Mouse (Mus musculus) left cerebral cortex, postnatal 4 days (tissue): ENCODE measurements around the gene Timp4. TPM values are rescaled to one million over a fixed set of nuclear protein-coding genes. Genes with fewer than 3 reads are reported as not detected.
"Not testable (repeated sequence)": the region's sequence is repeated elsewhere in the genome, so short reads cannot be mapped to it uniquely, and the experiment has no call there.

Experiments used
- DNase-seq: peaks from one replicate; pipeline ENCODE4 v3.0.0-alpha.2; 2022
- intact Hi-C: fragments of 180-260 bp; cut with DNase I; formaldehyde crosslinking; loops from one replicate; pipeline ENCODE4 v1.15.1; 2025
- total RNA-seq, 2 experiments: library from RNA; stranded (reverse); gene quantifications; 2 replicates each; pipeline ENCODE4 v1.2.3; 2021

Timp4 gene
- total RNA-seq, 2 experiments from 2014 or later, result 3.9 to 4.1 TPM

DNA sequence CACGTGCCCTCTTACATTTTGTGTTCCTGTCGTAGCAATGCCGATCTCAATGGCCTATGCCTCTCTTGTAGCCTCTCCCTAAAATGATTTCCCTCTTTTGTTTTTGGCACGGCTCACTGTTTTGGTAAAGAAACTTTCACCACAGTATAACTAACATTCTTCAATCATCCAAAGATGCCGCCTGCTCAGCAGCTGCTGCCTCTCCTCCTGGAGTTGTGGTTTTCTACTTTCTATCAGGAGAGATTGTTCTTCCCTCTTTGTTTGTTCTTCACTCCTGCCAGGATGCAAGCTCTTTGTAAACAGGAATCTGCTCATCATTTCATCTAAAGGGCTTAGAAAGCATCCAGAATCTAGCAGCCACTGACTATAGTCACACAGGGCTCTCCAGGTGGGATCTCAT, 14.8 kb upstream of the Timp4 start:
- no peak for DNase-seq
- intact Hi-C loops, result loop anchor here (5.0 to 10.0 kb wide), 3 partner anchors 89 to 339 kb away; no protein-coding TSS in a partner anchor

DNA sequence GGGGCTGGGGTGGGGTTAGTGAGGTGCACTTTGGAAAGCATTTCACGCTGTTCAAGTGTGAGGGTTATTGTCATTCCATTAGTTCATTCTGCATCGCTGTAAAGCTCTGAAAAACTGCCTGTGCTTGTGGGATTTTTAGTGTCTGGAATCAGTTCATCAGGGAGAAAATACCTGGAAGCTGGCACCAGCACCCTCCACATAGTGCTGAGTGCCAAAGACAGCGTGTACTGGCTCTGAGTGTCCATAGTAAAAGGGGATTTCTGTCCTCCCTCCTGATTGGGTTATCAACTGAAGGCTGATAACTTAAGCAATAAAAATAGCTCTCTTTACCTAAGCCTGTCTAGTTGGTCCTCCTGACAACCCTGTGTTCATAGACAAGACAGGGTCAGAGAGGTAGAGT, 8.5 kb upstream of the Timp4 start:
- intact Hi-C loops, result loop anchor here (10.0 kb wide), 1 partner anchor 216 kb away; no protein-coding TSS in a partner anchor
- no peak for DNase-seq

DNA sequence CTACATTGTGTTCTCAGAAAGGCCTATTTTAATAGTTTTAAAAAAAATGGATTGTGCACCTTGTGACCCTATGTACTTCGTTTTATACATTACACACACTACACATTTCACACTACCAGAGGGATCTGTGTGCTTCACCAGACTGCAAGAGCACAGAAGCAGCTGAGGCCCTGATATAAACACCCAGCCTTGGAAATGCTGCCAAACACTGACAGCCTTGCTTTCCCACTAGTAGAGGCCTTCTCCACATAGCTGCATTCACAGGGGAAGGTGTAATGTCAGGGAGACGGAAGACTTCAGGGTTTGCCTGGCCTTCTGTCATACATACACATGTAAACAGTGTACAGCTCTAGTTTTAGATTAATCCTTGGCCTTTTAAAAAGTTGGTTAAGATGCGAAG, 3.2 kb upstream of the Timp4 start:
- no peak for DNase-seq
- intact Hi-C loops, result no loop called here

DNA sequence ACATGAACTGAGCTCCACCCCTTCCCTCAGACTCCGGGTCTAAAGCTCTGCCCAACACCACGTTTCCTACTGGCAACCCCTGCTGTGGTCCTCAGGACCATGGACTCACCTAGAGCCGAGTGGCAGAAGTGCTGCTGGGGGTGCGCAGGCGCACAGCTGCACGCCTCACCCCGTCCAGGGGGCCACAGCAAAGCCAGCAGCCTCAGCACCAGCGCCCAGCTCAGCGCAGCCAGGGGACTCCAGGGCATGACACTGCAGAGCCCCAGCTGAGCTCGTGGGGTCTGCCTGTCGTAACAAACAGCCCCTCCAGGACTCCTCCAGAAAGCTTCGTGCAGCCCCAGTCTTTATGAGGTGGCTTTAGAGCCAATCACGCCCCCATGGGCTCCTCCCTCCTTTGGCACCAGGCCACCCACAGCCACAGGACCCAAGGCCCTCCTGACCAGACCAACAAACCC, 447 bp downstream of the Timp4 start:
- peak; percentile 71 for DNase-seq
- intact Hi-C loops, result no loop called here

DNA sequence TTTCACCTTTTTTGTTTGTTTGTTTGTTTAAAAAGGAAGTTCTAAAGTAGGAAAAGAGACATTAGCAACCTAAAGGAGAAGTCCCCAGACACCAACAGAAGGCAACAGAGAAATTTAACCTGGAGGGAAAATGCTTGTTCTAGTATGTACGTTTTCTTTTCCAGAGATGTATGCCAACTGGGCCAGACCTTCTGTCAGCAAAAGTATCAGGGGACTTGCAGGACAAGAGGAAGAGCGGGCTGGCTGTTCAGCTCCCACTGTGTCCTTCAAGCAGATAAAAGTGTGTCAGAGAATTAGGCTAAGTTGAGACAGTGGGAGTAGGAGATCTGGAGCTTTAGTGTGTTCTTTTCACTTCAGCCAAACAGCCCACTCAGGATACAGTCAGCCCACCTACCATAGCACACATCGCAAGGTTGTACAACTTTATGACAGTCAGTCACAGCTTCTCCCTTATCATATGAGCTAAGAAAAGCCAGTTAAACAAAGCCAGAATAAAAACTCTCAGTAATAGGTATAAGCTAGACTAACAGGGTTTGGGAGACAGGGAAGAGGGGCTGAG, 6.4 kb downstream of the Timp4 start:
- DNase-seq, result no peak
- intact Hi-C loops, result no loop called here

DNA sequence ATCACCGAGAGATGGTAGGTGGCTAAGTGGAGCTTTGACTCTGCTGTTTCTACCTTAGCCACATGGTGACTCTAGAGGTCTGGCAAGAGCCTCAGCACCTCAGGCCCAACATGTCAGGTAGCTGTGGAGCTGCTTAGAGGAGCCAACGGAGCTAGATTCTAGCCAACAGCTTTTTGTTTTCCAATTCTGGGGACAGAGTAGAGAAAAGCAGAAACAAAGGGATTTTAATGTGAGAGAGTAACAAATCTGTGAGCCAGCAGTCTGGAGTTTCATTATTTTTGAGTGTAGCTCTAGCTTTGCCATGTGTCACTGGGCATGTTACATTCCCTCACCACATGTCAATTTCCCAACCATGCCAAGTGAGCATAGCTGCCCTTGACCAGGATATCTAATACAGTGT, 7.8 kb downstream of the Timp4 start:
- intact Hi-C loops, result no loop called here
- DNase-seq, result no peak

DNA sequence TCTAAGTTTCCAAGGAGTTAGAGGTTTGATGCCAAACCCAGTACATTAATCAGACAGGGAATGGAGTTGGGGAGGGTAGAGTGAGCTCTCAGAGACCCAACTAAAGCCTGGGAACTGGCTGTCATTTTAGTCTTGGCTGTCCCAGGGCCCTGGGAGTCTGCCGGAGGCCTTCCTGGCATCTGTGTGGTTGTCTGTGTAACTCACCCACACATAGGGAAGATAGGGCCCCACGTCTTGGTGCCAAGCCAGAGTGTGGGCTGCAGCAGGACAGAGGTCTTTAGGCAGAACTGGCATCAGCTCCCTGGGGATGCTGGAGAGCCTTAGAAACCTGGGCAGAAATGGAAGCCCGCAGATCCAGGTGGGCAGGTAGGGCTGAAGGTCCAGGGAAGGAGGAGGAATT, 10.1 kb downstream of the Timp4 start:
- peak; percentile 32 for DNase-seq
- intact Hi-C loops, result no loop called here

DNA sequence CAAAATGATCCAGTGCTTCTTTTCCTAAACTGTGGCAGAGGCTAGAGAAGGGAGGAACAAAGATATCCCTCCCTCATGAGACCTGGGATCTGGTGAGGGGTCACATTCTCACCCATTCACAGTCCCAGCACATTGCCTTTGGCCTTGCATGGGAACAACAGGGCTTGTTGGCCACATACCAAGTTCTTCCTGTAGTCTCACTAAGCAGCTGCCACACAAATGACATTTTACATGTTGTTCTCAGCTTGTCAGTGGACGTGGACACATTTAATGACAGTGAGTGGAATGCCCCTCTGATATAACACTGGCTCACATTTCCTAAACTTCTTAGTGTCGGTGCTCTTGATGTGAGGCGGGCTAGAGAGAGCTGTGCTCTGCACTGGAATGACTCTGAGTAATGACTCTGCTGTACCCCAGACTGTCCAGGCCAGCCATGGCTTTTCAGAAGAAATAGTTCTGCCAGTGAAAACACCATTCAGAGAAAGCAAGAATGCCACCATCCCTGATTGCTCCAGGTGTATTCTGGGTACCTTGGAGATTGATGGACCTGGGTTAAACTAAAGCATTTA, 10.8 kb downstream of the Timp4 start:
- intact Hi-C loops, result no loop called here
- peak; percentile 20 for DNase-seq

DNA sequence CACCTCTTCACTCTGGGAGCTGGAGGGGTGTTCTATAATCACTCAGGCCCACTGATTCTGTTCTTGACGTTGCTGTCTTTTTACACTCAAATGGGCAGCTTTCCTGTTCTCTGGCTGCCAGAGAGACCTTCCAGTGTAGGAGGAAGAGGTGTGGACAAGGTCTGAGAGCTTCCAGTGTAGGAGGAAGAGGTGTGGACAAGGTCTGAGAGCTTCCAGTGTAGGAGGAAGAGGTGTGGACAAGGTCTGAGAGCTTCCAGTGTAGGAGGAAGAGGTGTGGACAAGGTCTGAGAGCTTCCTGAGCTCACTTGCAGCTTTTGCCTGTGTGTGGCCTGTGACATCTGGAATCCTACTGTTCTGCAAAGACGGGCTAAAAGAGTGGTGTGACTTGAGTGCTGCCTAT, 11.6 kb downstream of the Timp4 start:
- DNase-seq, intact Hi-C loops: not testable (repeated sequence)

DNA sequence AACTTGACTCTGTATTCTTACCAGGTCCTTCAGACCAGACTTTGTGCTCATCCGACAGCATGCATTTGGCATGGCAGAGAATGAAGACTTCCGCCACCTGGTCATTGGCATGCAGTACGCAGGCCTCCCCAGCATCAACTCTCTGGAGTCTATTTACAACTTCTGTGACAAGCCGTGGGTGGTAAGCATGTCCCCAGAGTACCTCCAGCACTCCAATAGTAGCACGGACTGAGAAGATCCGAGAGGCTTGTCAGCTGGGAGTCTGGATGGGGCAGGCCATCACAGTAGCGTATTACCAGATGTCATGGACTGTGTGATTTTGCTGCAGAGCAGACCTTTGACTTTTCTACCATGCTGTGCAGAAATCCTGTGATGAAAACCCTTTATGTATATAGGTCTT, 12.7 kb downstream of the Timp4 start:
- intact Hi-C loops, result no loop called here
- DNase-seq, result no peak

DNA sequence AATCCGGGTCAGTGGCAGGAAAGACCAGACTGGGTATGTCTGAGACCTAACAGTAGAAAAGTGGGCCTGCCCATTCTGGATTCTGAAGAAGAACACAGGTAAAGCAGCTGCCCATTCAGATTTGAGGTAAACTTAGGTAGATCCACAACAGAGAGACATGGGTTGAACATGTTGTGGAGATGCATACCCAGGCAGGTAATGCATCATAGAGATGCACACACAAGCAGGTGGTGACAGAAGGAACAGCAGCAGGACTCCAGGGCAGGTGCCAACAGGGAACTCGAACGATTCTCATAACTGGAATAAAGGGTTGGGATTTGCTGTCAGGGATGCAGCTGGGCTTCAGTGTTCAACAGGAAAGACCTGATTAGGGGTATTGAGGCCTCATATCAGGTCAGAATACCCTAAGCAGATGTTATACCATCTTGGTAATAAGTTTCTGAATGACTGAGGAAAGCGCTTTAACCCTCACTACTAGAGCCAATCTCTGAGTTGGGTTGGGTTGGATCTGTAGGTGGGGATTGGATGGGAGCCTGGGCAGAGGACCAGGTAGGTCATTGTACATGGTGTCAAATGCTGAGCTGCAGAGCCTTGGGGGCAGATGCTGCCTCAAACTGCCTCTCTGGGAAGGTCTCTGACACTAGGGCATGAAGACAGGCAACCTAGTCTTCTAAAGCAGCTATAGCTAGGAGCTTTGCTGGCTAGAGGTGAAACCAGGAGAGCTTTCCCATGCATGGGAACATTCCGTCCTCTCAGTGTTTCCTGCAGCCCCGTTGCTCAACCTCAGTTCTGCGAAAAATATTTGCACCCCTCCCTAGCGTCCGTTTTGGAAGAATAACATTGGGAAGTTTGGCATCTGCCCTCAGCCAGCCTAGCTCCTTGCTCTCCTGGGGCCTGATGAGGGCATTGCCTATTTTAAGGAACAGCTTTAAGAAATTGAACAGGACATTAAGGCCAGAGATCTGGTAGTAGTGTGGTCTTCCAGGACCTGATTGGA, 13.7 kb downstream of the Timp4 start:
- intact Hi-C loops, result no loop called here
- peak; percentile 27 for DNase-seq

DNA sequence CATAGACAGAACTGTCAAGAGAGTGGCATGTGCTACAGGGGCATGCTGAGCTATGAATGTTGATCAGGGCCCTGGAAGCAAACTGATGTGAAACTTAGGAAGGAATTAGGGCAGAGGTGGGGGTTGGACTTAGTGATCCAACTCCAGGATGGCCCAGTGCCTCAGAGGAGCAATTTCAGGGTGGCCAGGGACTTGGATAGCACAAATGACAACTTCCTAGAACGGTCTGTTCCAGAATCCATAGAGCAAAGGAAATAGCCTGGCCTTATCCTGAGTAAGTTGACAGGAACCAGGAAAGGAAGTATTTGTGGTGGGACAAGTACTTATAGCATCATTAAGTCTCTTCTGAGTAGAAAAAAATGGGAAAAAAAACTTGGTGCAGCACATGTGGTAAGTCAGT, 19.4 kb downstream of the Timp4 start:
- intact Hi-C loops, result no loop called here
- no peak for DNase-seq

DNA sequence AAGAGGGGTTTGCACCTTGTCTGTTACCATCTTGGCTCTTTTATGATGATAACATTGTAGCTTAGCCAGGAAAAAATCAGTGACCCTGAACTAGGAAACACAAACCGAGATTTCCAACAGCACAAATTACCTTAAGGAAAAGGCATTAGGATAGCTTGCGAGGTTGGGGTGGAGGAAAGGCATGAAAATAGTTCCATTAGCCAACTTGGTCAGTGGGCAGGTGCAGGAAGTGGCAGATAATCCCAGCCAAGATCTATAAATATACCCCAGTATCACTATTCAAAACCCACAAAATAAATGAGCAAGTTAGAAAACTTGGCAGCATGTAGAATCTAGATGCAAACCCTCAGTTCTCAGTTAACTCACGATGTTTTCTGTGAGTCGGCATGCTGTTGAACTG, 20.2 kb downstream of the Timp4 start:
- intact Hi-C loops, result no loop called here
- no peak for DNase-seq

DNA sequence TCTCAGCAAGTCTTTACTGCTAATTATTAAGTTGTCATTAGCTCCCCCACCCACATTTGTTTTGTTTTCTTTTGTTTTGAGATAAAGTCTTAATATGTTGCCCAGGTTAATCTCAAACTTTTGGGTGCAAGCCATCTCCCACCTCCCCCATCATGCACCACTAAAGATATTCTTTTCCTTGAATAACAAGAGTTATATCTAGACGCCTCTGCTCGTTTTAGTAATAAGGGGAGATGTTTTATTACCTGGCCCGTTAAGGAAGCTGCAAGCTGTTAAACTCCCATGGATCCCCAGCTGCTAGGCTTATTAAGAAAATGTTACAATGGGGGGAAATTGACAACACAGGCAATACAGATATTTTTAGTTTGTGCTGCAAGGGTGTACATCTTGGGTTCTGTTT, 21.4 kb downstream of the Timp4 start:
- DNase-seq, result no peak
- intact Hi-C loops, result no loop called here

DNA sequence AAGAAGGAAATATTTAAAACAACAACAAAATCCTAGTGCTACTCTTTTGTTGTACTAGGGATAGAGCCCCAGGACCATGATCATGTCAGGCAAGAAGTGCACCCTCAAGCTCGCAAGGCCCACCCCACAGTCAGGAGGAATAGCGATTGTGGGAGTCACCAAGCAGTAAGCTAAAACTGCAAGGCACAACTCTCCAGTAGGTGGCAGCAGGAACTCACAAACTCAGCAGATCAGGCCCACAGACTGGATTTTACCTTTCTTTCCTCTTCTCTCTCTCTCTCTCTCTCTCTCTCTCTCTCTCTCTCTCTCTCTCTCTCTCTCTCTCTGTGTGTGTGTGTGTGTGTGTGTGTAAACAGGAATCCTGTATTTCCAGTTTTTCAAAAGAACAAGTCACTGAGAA, 24.5 kb downstream of the Timp4 start:
- intact Hi-C loops, result no loop called here
- DNase-seq, result peak; percentile 80

DNA sequence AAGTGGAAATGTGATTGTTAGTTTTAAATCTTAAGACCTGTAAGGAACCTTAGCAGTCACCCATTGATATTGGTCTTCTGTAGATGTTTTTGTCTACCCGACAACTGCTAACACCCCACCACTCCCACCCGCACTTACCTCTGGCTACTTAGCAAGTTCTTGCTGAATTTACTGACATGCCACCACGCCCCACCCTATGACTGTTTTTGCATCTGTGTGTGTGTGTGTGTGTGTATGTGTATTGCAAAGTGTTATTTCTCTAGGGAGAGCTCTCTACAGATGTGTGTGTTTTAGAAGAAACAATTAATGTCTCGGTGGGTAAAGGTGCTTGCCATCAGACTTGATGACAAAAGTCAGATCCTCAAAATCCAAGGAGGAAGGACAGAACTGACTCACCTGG, 25.0 kb downstream of the Timp4 start, which contains the start of gene Gm17482:
Gm17482 (plus strand) TSS at position 301 of the 400 bp plus-strand sequence.
- intact Hi-C loops, result no loop called here
- no peak for DNase-seq

DNA sequence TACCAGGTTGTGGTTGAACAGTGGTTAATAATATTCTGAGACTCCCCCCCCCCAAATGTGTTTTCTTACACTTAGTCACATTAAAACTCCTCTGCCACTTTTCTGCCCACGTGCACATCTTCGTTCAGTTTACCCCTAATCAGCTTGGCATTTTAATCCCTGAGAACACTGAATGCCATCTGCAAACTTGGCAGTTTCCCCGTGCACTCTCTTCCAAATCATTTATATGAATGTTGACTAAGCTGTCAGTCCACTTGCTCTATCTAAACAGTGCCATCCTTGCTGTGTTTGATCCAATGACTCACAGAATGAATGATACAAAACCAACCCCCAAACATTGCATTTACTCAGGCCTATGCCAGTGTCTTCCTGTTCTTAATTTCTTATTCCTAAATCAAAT, 26.5 kb downstream of the Timp4 start:
- DNase-seq, result peak; percentile 69
- intact Hi-C loops, result loop anchor here (2.0 kb wide), 1 partner anchor 313 kb away; no protein-coding TSS in a partner anchor

DNA sequence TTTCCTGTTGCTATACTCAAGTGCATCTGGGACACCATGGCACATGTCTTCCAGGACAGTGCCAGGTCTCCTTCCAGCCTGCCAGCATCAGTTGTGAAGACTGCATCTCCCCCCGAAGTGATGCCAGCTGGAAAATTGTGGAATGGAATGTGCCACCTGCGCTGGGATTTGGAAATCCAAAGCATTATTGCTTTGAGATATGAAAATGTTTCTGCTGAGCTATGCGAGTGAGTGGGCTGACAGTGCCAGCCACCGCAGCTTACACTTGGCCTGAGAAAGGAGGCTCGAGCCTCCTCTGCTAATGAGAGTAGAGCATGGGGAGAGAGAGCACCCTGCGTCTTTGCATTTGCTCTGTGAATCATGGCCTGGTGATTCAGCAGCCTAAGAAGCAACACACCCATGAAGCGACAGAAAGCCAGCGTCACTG, 30.8 kb downstream of the Timp4 start:
- intact Hi-C loops, result no loop called here
- DNase-seq, result peak; percentile 64

DNA sequence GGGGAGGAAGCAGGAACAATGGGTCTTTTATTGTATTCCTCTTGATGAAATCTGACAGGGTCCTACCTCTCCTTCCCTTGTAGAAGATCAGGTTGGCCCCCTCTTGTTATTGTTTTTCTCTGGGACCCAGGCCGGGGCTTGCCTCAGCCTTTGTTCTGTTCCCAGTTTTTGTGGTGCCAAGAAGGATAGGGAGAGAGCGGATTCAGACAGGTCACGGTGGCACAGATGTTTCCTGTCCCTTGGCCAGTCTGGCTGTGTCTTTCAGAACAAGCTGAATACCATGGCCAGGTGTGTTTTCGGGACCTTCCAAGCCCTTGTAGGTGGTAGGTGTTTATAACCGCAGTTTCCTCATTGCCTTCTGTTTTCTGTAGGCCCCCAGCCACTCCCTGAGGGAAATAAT, 38.9 kb downstream of the Timp4 start:
- DNase-seq, result no peak
- intact Hi-C loops, result no loop called here

DNA sequence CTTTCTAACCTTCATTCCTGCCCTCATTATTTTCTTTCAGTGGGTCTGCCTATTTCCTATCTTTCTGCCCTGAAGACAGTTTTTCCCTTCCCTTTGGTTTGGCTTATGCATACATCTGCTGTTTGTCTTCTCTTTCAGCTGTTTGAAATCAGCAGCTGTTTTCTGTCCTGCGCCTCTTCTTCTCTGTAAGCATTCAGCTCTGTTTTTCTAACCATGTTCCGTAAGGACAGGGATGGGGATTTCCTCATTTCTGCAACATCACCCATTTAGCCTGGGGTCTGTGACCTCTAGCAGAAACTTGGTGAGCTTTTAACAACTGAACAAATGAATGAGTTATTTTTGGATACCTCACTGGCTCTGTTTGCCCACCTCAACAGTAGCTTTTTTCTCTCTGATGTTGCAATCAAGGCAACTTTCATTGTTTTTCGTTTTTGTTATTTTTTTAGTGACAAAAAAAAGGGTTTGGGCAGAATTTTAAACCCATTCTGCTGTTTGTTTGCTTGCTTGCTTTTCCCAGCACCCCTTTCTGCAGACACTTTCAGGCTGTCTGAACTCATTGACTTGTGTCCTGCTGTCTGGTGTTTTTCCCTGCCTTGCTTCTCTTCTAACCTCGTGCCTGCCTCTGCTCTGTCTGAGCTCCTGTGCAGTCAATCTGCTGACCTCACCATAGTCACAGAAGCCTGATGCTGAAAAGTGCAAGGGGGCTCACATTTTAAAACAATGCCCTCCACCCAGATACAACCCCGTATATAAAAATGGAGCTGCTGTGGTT, 39.7 kb downstream of the Timp4 start:
- DNase-seq, result no peak
- intact Hi-C loops, result no loop called here

DNA sequence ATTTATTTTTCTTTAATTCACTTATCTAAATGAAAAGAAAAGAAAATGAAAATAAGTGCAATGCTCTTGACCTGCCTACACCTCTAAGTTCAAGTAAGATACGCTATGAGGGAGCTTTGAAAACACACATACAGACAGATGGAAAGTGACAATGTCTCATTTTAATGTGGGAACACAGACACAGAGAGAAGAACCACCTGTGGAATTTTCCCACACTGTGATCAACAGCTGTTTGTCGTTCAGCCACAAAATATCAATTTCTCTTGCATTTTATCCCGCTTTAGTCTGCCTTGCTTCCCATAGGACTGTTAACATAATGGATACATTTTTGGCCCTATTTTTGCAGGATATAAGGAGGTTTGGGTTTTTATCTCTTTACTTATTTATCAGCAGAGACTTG, 41.2 kb downstream of the Timp4 start:
- DNase-seq, result no peak
- intact Hi-C loops, result no loop called here
